Mouse (Mus musculus) left cerebral cortex, postnatal 36 days (tissue): Measurements from ENCODE around the gene Krtap5-4. TPM values are rescaled to one million over a fixed set of nuclear protein-coding genes. Genes with fewer than 3 reads are reported as not detected.
"Not testable (repeated sequence)": the region's sequence is repeated elsewhere in the genome, so short reads cannot be mapped to it uniquely, and the experiment has no call there.

ENCODE experiments used
- DNase-seq, 2 experiments: peaks; one replicate each; pipeline ENCODE4 v3.0.0; 2021 to 2022; ENCODE audit warnings: low spot score in 2 of 2, mixed read lengths in 1 of 2
- intact Hi-C: fragments of 180-260 bp; cut with DNase I; formaldehyde crosslinking; loops from one replicate; pipeline ENCODE4 v1.15.1; 2025
- total RNA-seq, 2 experiments: library from RNA; stranded (reverse); gene quantifications; 2 replicates each; pipeline ENCODE4 v1.2.3; 2021

Krtap5-4 gene
- total RNA-seq, 2 experiments from 2014 or later, result not detected

GRCm38 (mm10) chr7:142319124-142319523 is 15.8 kb downstream of the Krtap5-4 start:
- DNase-seq, result no peak
- intact Hi-C loops, result loop anchor here (5.0 kb wide), 1 partner anchor 263 kb away; no protein-coding TSS in a partner anchor

GRCm38 (mm10) chr7:142320906-142321305 is 17.6 kb downstream of the Krtap5-4 start:
- intact Hi-C loops, result no loop called here

GRCm38 (mm10) chr7:142321637-142322306 is 18.4 kb downstream of the Krtap5-4 start:
- not testable (repeated sequence) for DNase-seq

More at GRCm38 (mm10) chr7:142320906-142321305, 17.6 kb downstream of the Krtap5-4 start:
- no peak for DNase-seq

GRCm38 (mm10) chr7:142322641-142323040 is 19.3 kb downstream of the Krtap5-4 start:
- no peak for DNase-seq
- intact Hi-C loops, result no loop called here

More at GRCm38 (mm10) chr7:142321637-142322306, 18.4 kb downstream of the Krtap5-4 start:
- intact Hi-C loops, result not testable (repeated sequence)

- intact Hi-C loops, result no loop called here
- DNase-seq, result no peak
Observed at GRCm38 (mm10) chr7:142323396-142324117, 20.2 kb downstream of the Krtap5-4 start.

GRCm38 (mm10) chr7:142326714-142327445 is 23.5 kb downstream of the Krtap5-4 start:
- DNase-seq, result no peak
- intact Hi-C loops, result no loop called here

GRCm38 (mm10) chr7:142328507-142328906 is 25.2 kb downstream of the Krtap5-4 start:
- intact Hi-C loops, result no loop called here
- DNase-seq, result no peak

- DNase-seq, result no peak
- intact Hi-C loops, result loop anchor here (5.0 kb wide), 2 partner anchors 167 to 342 kb away; partner anchors contain the start of gene Tnnt3
Observed at GRCm38 (mm10) chr7:142330271-142330724, 26.9 kb downstream of the Krtap5-4 start.

- no peak for DNase-seq
- intact Hi-C loops, result loop anchor here (5.0 kb wide), 2 partner anchors 166 to 341 kb away; partner anchors contain the start of gene Tnnt3
Observed at GRCm38 (mm10) chr7:142331281-142331680, 27.9 kb downstream of the Krtap5-4 start.

GRCm38 (mm10) chr7:142332741-142333140 is 29.4 kb downstream of the Krtap5-4 start:
- intact Hi-C loops, result loop anchor here (5.0 kb wide), 2 partner anchors 165 to 340 kb away; partner anchors contain the start of gene Tnnt3
- not testable (repeated sequence) for DNase-seq

- intact Hi-C loops, result loop anchor here (1.0 to 5.0 kb wide), 4 partner anchors 101 to 338 kb away; partner anchors contain the start of gene Tnnt3
- DNase-seq, result peak; percentile 72 to 81
Observed at GRCm38 (mm10) chr7:142334246-142334645, 30.9 kb downstream of the Krtap5-4 start.

GRCm38 (mm10) chr7:142335151-142335550 is 31.8 kb downstream of the Krtap5-4 start:
- intact Hi-C loops, result no loop called here
- no peak for DNase-seq

GRCm38 (mm10) chr7:142340269-142340970 is 37.1 kb downstream of the Krtap5-4 start:
- intact Hi-C loops, result no loop called here
- DNase-seq, result no peak

- DNase-seq, result no peak
- intact Hi-C loops, result no loop called here
Observed at GRCm38 (mm10) chr7:142341564-142342246, 38.4 kb downstream of the Krtap5-4 start.

GRCm38 (mm10) chr7:142342247-142342640 is 38.9 kb downstream of the Krtap5-4 start:
- intact Hi-C loops, result no loop called here
- DNase-seq, result no peak

GRCm38 (mm10) chr7:142347542-142347941 is 44.2 kb downstream of the Krtap5-4 start:
- DNase-seq, result no peak
- intact Hi-C loops, result no loop called here

GRCm38 (mm10) chr7:142349308-142349961 is 46.1 kb downstream of the Krtap5-4 start:
- DNase-seq, result peak; percentile 46 to 54
- intact Hi-C loops, result no loop called here

- intact Hi-C loops, result no loop called here
- no peak for DNase-seq
Observed at GRCm38 (mm10) chr7:142351569-142351968, 48.2 kb downstream of the Krtap5-4 start.
